Mouse (Mus musculus): ENCODE measurements around the gene Hipk3. TPM values are rescaled to one million over a fixed set of nuclear protein-coding genes. Genes with fewer than 3 reads are reported as not detected.

Gene Hipk3
- polyA plus RNA-seq, 1 experiment from 2014 or later: 8.8 TPM

DNA sequence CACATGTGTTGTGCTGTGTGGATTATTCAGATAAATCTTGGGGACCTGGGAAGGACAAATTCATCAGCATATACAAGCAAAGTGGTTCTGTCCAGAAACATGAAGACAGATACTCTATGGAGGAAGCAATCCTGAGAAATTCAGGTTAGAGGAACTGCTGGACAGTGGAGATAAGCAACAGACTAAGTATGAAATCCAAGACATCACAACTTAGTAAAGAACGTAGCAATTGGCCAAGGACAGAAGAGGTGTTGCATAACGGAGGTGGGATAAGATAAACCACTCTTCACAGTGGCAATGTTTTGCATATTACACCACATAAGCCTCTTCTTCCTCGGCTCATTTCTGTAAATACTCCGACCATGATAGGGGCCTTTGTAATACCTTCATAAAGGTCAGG, 73.4 kb downstream of the Hipk3 start:
- no peak overlapping the region for H3K4me2 ChIP-seq (replicated peaks; ENCODE audit: low read depth)
- no peaks in the 10 kb centered on the region for H3K4me1 ChIP-seq (replicated peaks; ENCODE audit: control insufficient read depth, insufficient read depth)
- ATAC-seq (ENCODE audit: low FRiP score, low TSS enrichment): no peak
- no peak overlapping the region for H3K27ac ChIP-seq (replicated peaks)
- no peak overlapping the region for H3K4me3 ChIP-seq (ENCODE audit: low read depth, low read length)
- no peak overlapping the region for H3K9ac ChIP-seq (ENCODE audit: low read length)
- TF ChIP-seq EP300 (optimal IDR thresholded peaks at IDR 0.05) (no peak), CTCF (IDR thresholded peaks at IDR 0.05; ENCODE audit: low read depth) (no peak)
- no peaks in the 10 kb centered on the region for H3K36me3 ChIP-seq (ENCODE audit: control insufficient read depth, insufficient read depth, low read length)
- no peaks in the 10 kb centered on the region for H3K27me3 ChIP-seq (ENCODE audit: control insufficient read depth, insufficient read depth, low read length)
- WGBS: 67% methylated on average over 4 of the region's 4 CpGs
- H3K9me3 ChIP-seq (ENCODE audit: control insufficient read depth, low read length): no peaks in the 10 kb centered on the region
- DNase-seq (ENCODE audit: low spot score): no peak

DNA sequence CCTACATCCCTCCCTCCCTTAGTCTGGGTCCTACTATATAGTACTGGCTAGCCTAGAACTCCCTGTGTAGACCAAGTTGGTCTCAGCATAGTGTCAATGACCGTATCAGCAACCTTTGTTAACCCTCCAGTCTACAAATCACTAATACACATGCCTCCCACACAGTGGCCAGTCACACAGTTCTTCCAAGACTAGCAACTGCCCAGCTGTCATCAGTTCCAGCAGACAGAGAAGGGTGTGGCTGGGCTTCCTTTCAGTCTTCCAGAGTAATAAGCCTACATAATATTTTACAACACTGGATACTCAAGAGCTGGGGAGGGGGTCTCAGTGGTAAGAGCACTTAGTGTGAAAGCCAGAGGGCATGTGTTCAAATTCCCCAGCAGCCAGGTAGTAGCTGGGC, 74.2 kb downstream of the Hipk3 start:
- H3K9me3 ChIP-seq (ENCODE audit: control insufficient read depth, low read length): no peaks in the 10 kb centered on the region
- no peak for ATAC-seq (ENCODE audit: low FRiP score, low TSS enrichment)
- WGBS: 78% methylated on average over 1 of the region's 1 CpGs

DNA sequence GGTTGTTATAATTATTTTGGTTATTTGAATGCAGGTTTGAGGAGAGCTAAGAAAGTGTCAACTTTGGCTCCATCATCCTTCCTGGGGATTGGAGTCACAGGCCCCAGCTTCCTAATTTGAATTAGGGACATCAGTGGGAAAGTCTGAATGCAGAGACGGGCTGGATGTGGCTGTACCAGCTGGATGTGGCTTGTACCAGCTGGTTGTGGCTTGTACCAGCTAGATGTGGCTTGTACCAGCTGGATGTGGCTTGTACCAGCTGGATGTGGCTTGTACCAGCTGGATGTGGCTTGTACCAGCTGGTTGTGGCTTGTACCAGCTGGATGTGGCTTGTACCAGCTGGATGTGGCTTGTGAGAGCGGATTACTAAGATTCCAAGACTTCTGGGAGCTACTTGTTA, 74.8 kb downstream of the Hipk3 start:
- Histone ChIP-seq H3K9ac (ENCODE audit: low read length) (no peak overlapping the region), H3K9me3 (ENCODE audit: control insufficient read depth, low read length) (no peaks in the 10 kb centered on the region), H3K27ac (replicated peaks) (no peak overlapping the region), H3K27me3 (ENCODE audit: control insufficient read depth, insufficient read depth, low read length) (no peaks in the 10 kb centered on the region), H3K4me2 (replicated peaks; ENCODE audit: low read depth) (no peak overlapping the region), H3K4me3 (ENCODE audit: low read depth, low read length) (no peak overlapping the region), H3K4me1 (replicated peaks; ENCODE audit: control insufficient read depth, insufficient read depth) (no peaks in the 10 kb centered on the region), H3K36me3 (ENCODE audit: control insufficient read depth, insufficient read depth, low read length) (no peaks in the 10 kb centered on the region)
- no peak for ATAC-seq (ENCODE audit: low FRiP score, low TSS enrichment)
- TF ChIP-seq EP300 (optimal IDR thresholded peaks at IDR 0.05) (no peak), CTCF (IDR thresholded peaks at IDR 0.05; ENCODE audit: low read depth) (no peak)
- no peak for DNase-seq (ENCODE audit: low spot score)
- WGBS: 82% methylated on average over 2 of the region's 2 CpGs

More for the DNA sequence above, 74.2 kb downstream of the Hipk3 start:
- no peak overlapping the region for H3K4me3 ChIP-seq (ENCODE audit: low read depth, low read length)
- H3K27me3 ChIP-seq (ENCODE audit: control insufficient read depth, insufficient read depth, low read length): no peaks in the 10 kb centered on the region
- no peak for TF ChIP-seq CTCF (IDR thresholded peaks at IDR 0.05; ENCODE audit: low read depth)
- no peak for TF ChIP-seq EP300 (optimal IDR thresholded peaks at IDR 0.05)
- no peak overlapping the region for H3K4me2 ChIP-seq (replicated peaks; ENCODE audit: low read depth)
- no peak for DNase-seq (ENCODE audit: low spot score)
- no peaks in the 10 kb centered on the region for H3K4me1 ChIP-seq (replicated peaks; ENCODE audit: control insufficient read depth, insufficient read depth)
- no peak overlapping the region for H3K27ac ChIP-seq (replicated peaks)
- no peaks in the 10 kb centered on the region for H3K36me3 ChIP-seq (ENCODE audit: control insufficient read depth, insufficient read depth, low read length)
- H3K9ac ChIP-seq (ENCODE audit: low read length): no peak overlapping the region

DNA sequence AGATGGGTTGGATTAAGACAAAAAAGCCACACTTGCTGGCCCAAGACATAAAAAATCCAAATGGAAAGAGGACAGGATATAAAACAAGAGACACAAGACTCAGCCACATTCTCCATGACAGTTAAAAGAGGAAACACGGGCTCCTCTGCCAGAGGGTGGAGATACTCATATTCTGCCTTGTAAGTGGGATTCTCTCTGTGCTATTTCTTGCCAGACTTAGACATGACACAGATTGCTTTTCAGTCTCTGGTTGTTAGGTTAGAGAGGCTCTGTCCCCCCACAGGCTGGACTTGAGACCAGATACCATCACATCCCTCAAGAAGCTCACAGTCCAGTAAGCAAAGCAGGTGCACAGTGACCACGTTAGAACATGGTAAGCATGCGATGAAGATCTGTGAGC, 81.2 kb downstream of the Hipk3 start:
- H3K4me1 ChIP-seq (replicated peaks; ENCODE audit: control insufficient read depth, insufficient read depth): 0 out of 2 replicates have a peak, but pooled peaks cover 3% of the 10 kb centered on the region
- no peak overlapping the region for H3K4me3 ChIP-seq (ENCODE audit: low read depth, low read length)
- no peaks in the 10 kb centered on the region for H3K9me3 ChIP-seq (ENCODE audit: control insufficient read depth, low read length)
- WGBS: 69% methylated on average over 3 of the region's 3 CpGs
- TF ChIP-seq EP300 (optimal IDR thresholded peaks at IDR 0.05) (no peak), CTCF (IDR thresholded peaks at IDR 0.05; ENCODE audit: low read depth) (no peak)
- H3K9ac ChIP-seq (ENCODE audit: low read length): no peak overlapping the region
- H3K27me3 ChIP-seq (ENCODE audit: control insufficient read depth, insufficient read depth, low read length): peaks cover under 1% of the 10 kb centered on the region; the same call in 1 of the 2 replicates
- no peak overlapping the region for H3K4me2 ChIP-seq (replicated peaks; ENCODE audit: low read depth)
- no peak for DNase-seq (ENCODE audit: low spot score)
- no peak overlapping the region for H3K27ac ChIP-seq (replicated peaks)
- ATAC-seq (ENCODE audit: low FRiP score, low TSS enrichment): no peak
- H3K36me3 ChIP-seq (ENCODE audit: control insufficient read depth, insufficient read depth, low read length): no peaks in the 10 kb centered on the region

DNA sequence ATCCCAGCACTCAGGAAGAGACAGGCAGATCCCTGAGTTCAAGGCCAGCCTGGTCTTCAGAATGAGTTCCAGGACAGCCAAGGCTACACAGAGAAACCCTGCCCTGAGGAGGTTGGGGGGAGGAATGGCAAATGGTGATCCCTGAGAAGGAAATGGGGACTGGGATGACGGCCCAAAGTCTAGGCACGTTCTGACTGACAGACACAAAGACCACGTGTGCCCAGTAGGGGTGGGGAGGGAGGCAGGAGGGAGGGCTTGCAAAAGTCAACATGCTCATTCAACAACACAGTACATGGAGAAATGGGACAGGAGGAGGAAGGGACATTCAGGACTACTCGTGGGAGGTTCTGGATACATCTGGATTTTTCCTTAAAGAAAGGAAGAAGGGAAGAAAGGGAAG, 81.8 kb downstream of the Hipk3 start:
- TF ChIP-seq EP300 (optimal IDR thresholded peaks at IDR 0.05) (no peak), CTCF (IDR thresholded peaks at IDR 0.05; ENCODE audit: low read depth) (no peak)
- 29% methylated on average over 4 of the region's 4 CpGs for WGBS
- Histone ChIP-seq H3K4me1 (replicated peaks; ENCODE audit: control insufficient read depth, insufficient read depth) (0 out of 2 replicates have a peak, but pooled peaks cover 3% of the 10 kb centered on the region), H3K27ac (replicated peaks) (no peak overlapping the region), H3K4me3 (ENCODE audit: low read depth, low read length) (no peak overlapping the region), H3K9me3 (ENCODE audit: control insufficient read depth, low read length) (no peaks in the 10 kb centered on the region), H3K4me2 (replicated peaks; ENCODE audit: low read depth) (no peak overlapping the region), H3K36me3 (ENCODE audit: control insufficient read depth, insufficient read depth, low read length) (no peaks in the 10 kb centered on the region), H3K9ac (ENCODE audit: low read length) (no peak overlapping the region), H3K27me3 (ENCODE audit: control insufficient read depth, insufficient read depth, low read length) (peaks cover 3% of the 10 kb centered on the region; the same call in 1 of the 2 replicates)
- DNase-seq (ENCODE audit: low spot score) (no peak), ATAC-seq (ENCODE audit: low FRiP score, low TSS enrichment) (no peak)

DNA sequence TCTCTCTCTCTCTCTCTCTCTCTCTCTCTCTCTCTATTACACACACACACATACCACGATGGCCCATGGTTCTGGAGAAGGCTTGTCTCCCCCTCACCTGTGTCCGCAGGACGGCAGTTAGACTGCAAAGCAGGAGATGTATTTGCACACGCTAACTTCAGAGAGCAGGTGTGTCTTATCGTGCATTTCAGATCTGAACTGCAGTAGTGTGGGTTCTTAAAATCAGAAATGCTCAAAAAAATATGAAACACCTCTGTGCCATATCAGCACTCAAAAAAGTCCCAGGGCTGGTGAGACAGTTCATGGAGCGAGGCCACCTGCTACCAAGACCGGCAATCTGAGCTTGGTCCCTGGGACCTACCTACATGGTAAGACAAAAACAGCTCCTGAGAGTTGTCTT, 82.4 kb downstream of the Hipk3 start:
- WGBS: 82% methylated on average over 7 of the region's 7 CpGs

More for the DNA sequence above, 82.4 kb downstream of the Hipk3 start:
- Histone ChIP-seq H3K4me1 (replicated peaks; ENCODE audit: control insufficient read depth, insufficient read depth) (0 out of 2 replicates have a peak, but pooled peaks cover 3% of the 10 kb centered on the region), H3K4me2 (replicated peaks; ENCODE audit: low read depth) (no peak overlapping the region), H3K36me3 (ENCODE audit: control insufficient read depth, insufficient read depth, low read length) (no peaks in the 10 kb centered on the region), H3K4me3 (ENCODE audit: low read depth, low read length) (no peak overlapping the region), H3K9ac (ENCODE audit: low read length) (no peak overlapping the region), H3K27me3 (ENCODE audit: control insufficient read depth, insufficient read depth, low read length) (peaks cover 3% of the 10 kb centered on the region; the same call in 1 of the 2 replicates), H3K9me3 (ENCODE audit: control insufficient read depth, low read length) (no peaks in the 10 kb centered on the region), H3K27ac (replicated peaks) (no peak overlapping the region)
- ATAC-seq (ENCODE audit: low FRiP score, low TSS enrichment) (no peak), DNase-seq (ENCODE audit: low spot score) (no peak)
- TF ChIP-seq CTCF (IDR thresholded peaks at IDR 0.05; ENCODE audit: low read depth): no peak
- TF ChIP-seq EP300 (optimal IDR thresholded peaks at IDR 0.05): no peak
